Mouse (Mus musculus): ENCODE results near the gene Dpp9. TPM values are rescaled to one million over a fixed set of nuclear protein-coding genes. Genes with fewer than 3 reads are reported as not detected.

Dpp9 gene
- polyA plus RNA-seq, 1 experiment from 2014 or later = 12.0 TPM

DNA sequence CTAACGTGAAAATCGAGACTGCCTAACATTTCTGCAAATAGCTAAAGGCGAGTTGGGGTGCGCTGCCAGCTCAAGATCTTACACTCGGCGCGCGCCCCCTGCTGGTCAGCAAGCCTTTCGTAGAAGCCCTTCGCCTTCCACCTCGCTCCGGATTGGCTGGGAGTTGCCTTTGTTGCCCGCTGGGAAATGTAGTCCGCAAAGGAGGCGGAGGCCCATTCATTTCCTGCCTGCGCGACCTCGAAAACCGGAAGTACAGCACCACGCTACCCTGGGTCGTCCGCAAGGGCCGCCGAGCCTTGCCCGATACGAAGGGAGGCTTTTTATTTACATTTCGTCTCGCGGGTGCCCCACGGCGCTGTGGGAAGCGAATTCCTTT lies 37.1 kb upstream of the Dpp9 start:
- H3K36me3 ChIP-seq (ENCODE audit: control insufficient read depth, insufficient read depth) = peaks cover 19% of the 10 kb centered on the region
- H3K27me3 ChIP-seq (replicated peaks; ENCODE audit: control insufficient read depth, insufficient read depth, low read length) = no peaks in the 10 kb centered on the region
- ATAC-seq = peak; percentile 88
- no peaks in the 10 kb centered on the region for H3K4me1 ChIP-seq (replicated peaks; ENCODE audit: control insufficient read depth, insufficient read depth, low read length)
- H3K4me3 ChIP-seq (ENCODE audit: low read depth, low read length) = peak overlapping the region; percentile 65
- no peak overlapping the region for H3K9ac ChIP-seq (ENCODE audit: low read depth, low read length)
- no peaks in the 10 kb centered on the region for H3K9me3 ChIP-seq (ENCODE audit: control insufficient read depth)
- peak overlapping the region; percentile 87 for H3K4me2 ChIP-seq (replicated peaks; ENCODE audit: low read depth)
- H3K27ac ChIP-seq (ENCODE audit: low read depth, low read length) = peak overlapping the region; percentile 83
- TF ChIP-seq CTCF (IDR thresholded peaks at IDR 0.05; ENCODE audit: low read depth) = peak; percentile 97
- WGBS = under 1% methylated on average over 32 of the region's 32 CpGs

DNA sequence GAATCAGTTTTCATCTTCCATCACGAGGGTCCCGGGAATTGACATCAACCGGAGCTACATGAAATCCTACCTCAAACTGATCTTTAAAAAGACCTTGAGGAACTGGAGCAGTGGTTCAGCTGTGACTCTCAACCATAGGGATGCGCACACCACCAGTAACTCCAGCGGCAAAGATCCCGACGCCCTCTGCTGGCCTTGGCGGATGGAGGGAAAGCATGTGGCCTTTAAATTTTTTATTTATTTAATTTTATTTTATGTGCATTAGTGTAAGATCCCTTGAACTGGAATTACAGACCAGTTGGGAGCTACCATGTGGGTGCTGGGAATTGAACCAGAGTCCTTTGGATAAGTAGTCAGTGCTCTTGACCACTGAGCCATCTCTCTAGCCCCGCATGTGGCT lies 36.7 kb upstream of the Dpp9 start:
- TF ChIP-seq CTCF (IDR thresholded peaks at IDR 0.05; ENCODE audit: low read depth) = no peak
- H3K36me3 ChIP-seq (ENCODE audit: control insufficient read depth, insufficient read depth) = peaks cover 16% of the 10 kb centered on the region
- H3K9ac ChIP-seq (ENCODE audit: low read depth, low read length) = no peak overlapping the region
- no peak overlapping the region for H3K4me3 ChIP-seq (ENCODE audit: low read depth, low read length)
- H3K4me1 ChIP-seq (replicated peaks; ENCODE audit: control insufficient read depth, insufficient read depth, low read length) = no peaks in the 10 kb centered on the region
- no peaks in the 10 kb centered on the region for H3K27me3 ChIP-seq (replicated peaks; ENCODE audit: control insufficient read depth, insufficient read depth, low read length)
- peak overlapping the region; percentile 35 for H3K4me2 ChIP-seq (replicated peaks; ENCODE audit: low read depth)
- ATAC-seq = no peak
- no peaks in the 10 kb centered on the region for H3K9me3 ChIP-seq (ENCODE audit: control insufficient read depth)
- 17% methylated on average over 9 of the region's 9 CpGs for WGBS
- no peak overlapping the region for H3K27ac ChIP-seq (ENCODE audit: low read depth, low read length)

DNA sequence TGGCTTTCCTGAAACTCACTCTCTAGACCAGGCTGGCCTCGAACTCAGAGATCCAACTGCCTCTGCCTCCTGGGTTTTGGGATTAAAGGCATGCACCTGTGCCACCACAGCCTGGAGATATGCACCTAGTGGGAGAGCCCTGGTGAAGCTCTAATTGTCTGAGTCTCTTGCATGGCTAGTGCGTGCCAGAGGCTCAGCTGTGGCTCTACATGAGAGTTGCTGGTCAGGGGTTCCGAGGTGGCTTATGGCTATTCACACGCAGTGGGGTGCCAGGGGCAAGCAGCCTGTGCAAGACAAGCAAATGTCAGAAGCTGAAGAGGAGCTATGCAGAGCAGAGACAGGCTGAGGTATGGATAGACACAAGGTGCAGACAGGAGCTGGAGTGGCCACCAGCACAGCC lies 36.0 kb upstream of the Dpp9 start:
- Histone ChIP-seq H3K9me3 (ENCODE audit: control insufficient read depth) (no peaks in the 10 kb centered on the region), H3K36me3 (ENCODE audit: control insufficient read depth, insufficient read depth) (peaks cover 9% of the 10 kb centered on the region), H3K27ac (ENCODE audit: low read depth, low read length) (no peak overlapping the region), H3K9ac (ENCODE audit: low read depth, low read length) (no peak overlapping the region), H3K4me1 (replicated peaks; ENCODE audit: control insufficient read depth, insufficient read depth, low read length) (no peaks in the 10 kb centered on the region), H3K27me3 (replicated peaks; ENCODE audit: control insufficient read depth, insufficient read depth, low read length) (no peaks in the 10 kb centered on the region), H3K4me2 (replicated peaks; ENCODE audit: low read depth) (no peak overlapping the region), H3K4me3 (ENCODE audit: low read depth, low read length) (no peak overlapping the region)
- TF ChIP-seq CTCF (IDR thresholded peaks at IDR 0.05; ENCODE audit: low read depth) = no peak
- ATAC-seq = no peak
- 84% methylated on average over 4 of the region's 4 CpGs for WGBS

DNA sequence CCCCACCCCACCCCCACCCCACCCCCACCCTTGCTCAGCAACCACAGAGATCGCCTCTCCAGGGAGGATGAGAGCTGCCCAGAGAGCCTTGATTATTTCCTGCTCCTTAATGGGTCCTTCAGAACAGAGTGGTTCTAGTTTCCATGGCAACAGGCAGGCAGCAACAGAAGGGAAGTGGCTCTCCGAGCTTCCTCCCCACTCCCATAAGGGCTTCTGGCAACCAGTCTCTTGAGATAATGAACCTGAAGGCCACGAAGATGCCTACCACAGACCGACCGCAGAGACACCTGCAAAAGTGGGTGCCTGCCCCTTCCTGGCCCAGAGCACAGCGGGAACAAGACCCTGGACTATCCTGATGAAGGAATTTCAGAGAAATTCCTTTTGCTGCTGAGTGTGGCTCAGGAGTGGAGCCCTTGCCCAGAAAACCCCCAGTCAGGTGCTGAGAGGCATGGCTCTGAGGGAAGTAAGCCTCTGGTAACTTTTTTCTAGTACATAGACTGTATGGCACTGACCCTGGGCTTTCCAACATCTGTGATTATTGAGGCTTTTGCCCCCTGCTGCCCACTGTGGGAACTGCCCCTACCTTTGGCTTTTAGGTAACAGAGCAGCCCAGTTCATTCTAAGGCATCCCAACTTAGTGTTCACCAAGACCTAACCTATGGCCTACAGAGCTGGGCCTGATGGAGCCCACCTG lies 32.6 kb upstream of the Dpp9 start:
- Histone ChIP-seq H3K4me1 (replicated peaks; ENCODE audit: control insufficient read depth, insufficient read depth, low read length) (no peaks in the 10 kb centered on the region), H3K36me3 (ENCODE audit: control insufficient read depth, insufficient read depth) (no peaks in the 10 kb centered on the region), H3K4me2 (replicated peaks; ENCODE audit: low read depth) (no peak overlapping the region), H3K4me3 (ENCODE audit: low read depth, low read length) (no peak overlapping the region), H3K27me3 (replicated peaks; ENCODE audit: control insufficient read depth, insufficient read depth, low read length) (no peaks in the 10 kb centered on the region), H3K9ac (ENCODE audit: low read depth, low read length) (no peak overlapping the region), H3K27ac (ENCODE audit: low read depth, low read length) (no peak overlapping the region), H3K9me3 (ENCODE audit: control insufficient read depth) (no peaks in the 10 kb centered on the region)
- WGBS = 22% methylated on average over 6 of the region's 6 CpGs
- ATAC-seq = no peak
- peak; percentile 78 for TF ChIP-seq CTCF (IDR thresholded peaks at IDR 0.05; ENCODE audit: low read depth)

DNA sequence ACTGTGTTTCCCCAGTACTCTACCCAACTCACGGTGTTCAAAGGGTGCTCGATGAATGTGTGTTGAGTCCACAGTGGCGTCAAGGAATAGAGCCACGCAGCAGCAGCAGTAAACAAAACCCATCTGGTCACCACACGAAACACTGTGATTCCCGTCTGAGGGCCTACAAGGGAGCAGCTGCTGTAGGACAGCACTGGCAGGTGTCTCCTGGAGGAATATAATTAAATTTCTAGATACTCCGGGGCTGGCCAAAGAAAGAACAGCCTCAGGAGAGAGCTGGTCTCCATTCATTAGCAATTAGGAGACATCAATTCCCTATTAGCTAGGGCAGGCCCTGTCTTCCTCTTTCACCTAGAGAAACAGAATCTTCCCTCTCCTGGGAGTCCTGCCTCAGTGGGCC lies 26.9 kb upstream of the Dpp9 start:
- no peaks in the 10 kb centered on the region for H3K9me3 ChIP-seq (ENCODE audit: control insufficient read depth)
- no peak overlapping the region for H3K27ac ChIP-seq (ENCODE audit: low read depth, low read length)
- H3K4me2 ChIP-seq (replicated peaks; ENCODE audit: low read depth) = no peak overlapping the region
- H3K36me3 ChIP-seq (ENCODE audit: control insufficient read depth, insufficient read depth) = no peaks in the 10 kb centered on the region
- H3K4me1 ChIP-seq (replicated peaks; ENCODE audit: control insufficient read depth, insufficient read depth, low read length) = no peaks in the 10 kb centered on the region
- no peak for TF ChIP-seq CTCF (IDR thresholded peaks at IDR 0.05; ENCODE audit: low read depth)
- no peak for ATAC-seq
- H3K27me3 ChIP-seq (replicated peaks; ENCODE audit: control insufficient read depth, insufficient read depth, low read length) = peaks cover 5% of the 10 kb centered on the region
- no peak overlapping the region for H3K4me3 ChIP-seq (ENCODE audit: low read depth, low read length)
- 61% methylated on average over 7 of the region's 7 CpGs for WGBS
- no peak overlapping the region for H3K9ac ChIP-seq (ENCODE audit: low read depth, low read length)

DNA sequence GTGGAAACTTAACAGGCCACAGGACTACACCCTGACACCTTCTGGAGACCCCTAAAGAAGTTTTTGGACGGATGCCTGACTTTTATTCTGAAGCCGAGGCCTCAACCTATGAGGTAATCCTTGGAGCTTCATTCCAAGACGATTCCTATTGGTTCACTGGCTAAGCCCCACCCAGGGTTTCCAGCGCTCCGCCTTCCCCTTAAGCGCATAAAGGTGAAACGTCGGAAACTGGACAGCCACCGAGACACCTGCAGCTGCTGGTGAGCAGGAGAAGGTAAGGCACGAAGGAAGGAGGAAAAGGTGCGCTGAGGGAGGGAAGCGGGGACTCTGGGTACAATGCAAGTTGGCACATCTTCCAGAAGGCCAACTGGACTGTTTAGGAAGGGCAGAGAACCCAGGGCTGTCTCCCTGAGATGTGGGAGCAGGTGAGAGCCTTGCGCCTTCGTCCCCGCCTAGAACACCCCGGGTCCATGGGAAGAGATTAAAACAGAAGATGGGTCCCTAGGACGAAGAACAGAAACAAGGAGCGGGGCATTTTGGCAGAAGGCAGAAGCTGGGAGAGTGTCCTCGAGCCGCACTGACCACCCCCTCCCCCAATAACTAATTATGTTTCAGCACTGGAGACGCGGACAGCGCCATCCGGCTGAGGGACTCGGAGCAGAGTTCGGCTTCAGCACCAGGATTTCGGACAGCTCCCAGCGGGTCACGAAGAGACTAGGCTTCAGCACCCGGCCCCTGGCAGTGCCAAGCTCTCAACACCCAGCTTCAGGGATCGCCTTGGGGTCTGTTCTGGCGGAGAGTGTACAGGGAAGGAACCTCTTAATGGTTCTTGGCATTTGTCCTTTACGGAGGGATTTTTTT lies 23.1 kb upstream of the Dpp9 start:
- no peak overlapping the region for H3K27ac ChIP-seq (ENCODE audit: low read depth, low read length)
- TF ChIP-seq CTCF (IDR thresholded peaks at IDR 0.05; ENCODE audit: low read depth) = peak; percentile 25; the same call in 1 of the 2 replicates
- no peak overlapping the region for H3K4me2 ChIP-seq (replicated peaks; ENCODE audit: low read depth)
- peak overlapping the region; percentile 7; the same call in 1 of the 2 replicates for H3K4me3 ChIP-seq (ENCODE audit: low read depth, low read length)
- peaks cover 5% of the 10 kb centered on the region for H3K27me3 ChIP-seq (replicated peaks; ENCODE audit: control insufficient read depth, insufficient read depth, low read length)
- WGBS = 2% methylated on average over 33 of the region's 33 CpGs
- H3K36me3 ChIP-seq (ENCODE audit: control insufficient read depth, insufficient read depth) = no peaks in the 10 kb centered on the region
- peak; percentile 67 for ATAC-seq
- no peak overlapping the region for H3K9ac ChIP-seq (ENCODE audit: low read depth, low read length)
- H3K9me3 ChIP-seq (ENCODE audit: control insufficient read depth) = no peaks in the 10 kb centered on the region
- H3K4me1 ChIP-seq (replicated peaks; ENCODE audit: control insufficient read depth, insufficient read depth, low read length) = no peaks in the 10 kb centered on the region

Data from intestine, postnatal 0 days (tissue).